Mouse (Mus musculus) CD4-positive naive resting alpha-beta T cell, adult 76 days (primary cell): ENCODE measurements around the gene Vmn2r42. TPM values are rescaled to one million over a fixed set of nuclear protein-coding genes. Genes with fewer than 3 reads are reported as not detected.

ENCODE experiments used
- total RNA-seq: library from RNA; stranded (reverse); gene quantifications from one replicate; pipeline ENCODE4 v1.2.4, GENCODE M21; 2023

Gene Vmn2r42
- not detected for total RNA-seq

DNA sequence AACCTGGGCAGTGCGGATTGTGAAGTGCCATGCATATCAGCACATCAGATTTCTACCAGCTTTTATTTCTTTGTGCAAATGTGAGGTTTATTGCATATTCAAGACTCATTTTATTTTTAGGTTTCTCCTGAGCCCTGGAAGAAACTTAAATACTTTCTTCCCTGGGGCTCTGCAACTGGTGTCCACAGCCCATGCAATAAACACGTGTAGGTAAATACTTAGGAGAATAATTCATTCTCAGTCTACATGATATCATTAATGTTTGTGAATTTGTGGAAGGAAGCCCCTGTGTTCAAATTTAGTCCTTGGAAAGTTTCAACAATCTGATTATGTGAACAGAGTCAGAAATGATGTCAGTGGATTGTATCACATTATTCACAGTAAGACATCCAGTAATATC lies at the start of gene Vmn2r42:
Gene Vmn2r42, minus strand, starts transcription at position 101 of the 400 bp plus-strand sequence.

GRCm38 (mm10) chr7:8161554-8161953 lies 38.6 kb downstream of the Vmn2r42 start, which contains the start of gene Vmn2r41:
Vmn2r41 (minus strand) TSS chr7:8161654.

Other genes with a start within 250 kb of the Vmn2r42 start
- gene Vmn2r41, start 38.7 kb downstream of the Vmn2r42 start, total RNA-seq: not detected
- not detected for gene Vmn2r43, start 60.3 kb upstream of the Vmn2r42 start, total RNA-seq
- gene Vmn2r44, start 183.0 kb upstream of the Vmn2r42 start, total RNA-seq: not detected